Mouse (Mus musculus) adipocyte (in vitro differentiated cells): ENCODE measurements around the gene Armc2.

ENCODE experiments used
- DNase-seq: peaks from one replicate; pipeline ENCODE4 v3.0.0-alpha.2; 2016; ENCODE audit warnings: low spot score

The Armc2 gene

GRCm38 (mm10) chr10:41866069-41866837, 152.0 kb downstream of the Armc2 start:
- DNase-seq = peak; percentile 68
